Mouse (Mus musculus) left cerebral cortex, postnatal 14 days (tissue): ENCODE measurements around the gene Prss22. TPM values are rescaled to one million over a fixed set of nuclear protein-coding genes. Genes with fewer than 3 reads are reported as not detected.
A peak's percentile ranks its signal among the peaks of the same experiment; 100 is the strongest.

Experiments used
- DNase-seq, 2 experiments: peaks; one replicate each; pipeline ENCODE4 v3.0.0; 2021 to 2022; ENCODE audit warnings: low spot score in 2 of 2, mixed read lengths in 1 of 2
- intact Hi-C: fragments of 180-260 bp; cut with DNase I; formaldehyde crosslinking; loops from one replicate; pipeline ENCODE4 v1.15.1; 2025
- total RNA-seq, 2 experiments: library from RNA; stranded (reverse); gene quantifications; 2 replicates each; pipeline ENCODE4 v1.2.3; 2021

Gene Prss22
- total RNA-seq, 2 experiments from 2014 or later: 1.8 to 2.2 TPM

GRCm38 (mm10) chr17:24004071-24004665 is 6.3 kb upstream of the Prss22 start:
- DNase-seq: no peak
- intact Hi-C loops: no loop called here

DNA sequence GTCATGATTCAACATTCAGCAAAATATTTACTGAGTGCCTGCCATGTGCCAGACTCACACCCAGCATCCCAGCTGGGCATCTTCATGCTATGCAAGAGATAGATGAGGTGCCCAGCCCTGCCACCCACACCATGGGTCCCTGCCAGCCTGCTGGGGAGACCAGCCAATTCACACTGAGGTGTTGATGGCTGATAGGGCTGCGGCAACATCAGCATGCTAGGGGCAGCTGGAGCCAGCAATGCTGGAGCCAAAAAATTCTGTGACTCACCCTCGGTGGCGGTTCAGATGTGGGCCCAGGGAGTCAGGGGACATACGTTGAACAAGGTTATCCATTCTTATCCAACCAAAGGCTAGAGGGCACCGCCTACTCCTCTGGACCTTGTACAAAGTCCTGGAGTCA is 2.5 kb upstream of the Prss22 start:
- peak; percentile 69 to 94 for DNase-seq
- intact Hi-C loops: no loop called here

DNA sequence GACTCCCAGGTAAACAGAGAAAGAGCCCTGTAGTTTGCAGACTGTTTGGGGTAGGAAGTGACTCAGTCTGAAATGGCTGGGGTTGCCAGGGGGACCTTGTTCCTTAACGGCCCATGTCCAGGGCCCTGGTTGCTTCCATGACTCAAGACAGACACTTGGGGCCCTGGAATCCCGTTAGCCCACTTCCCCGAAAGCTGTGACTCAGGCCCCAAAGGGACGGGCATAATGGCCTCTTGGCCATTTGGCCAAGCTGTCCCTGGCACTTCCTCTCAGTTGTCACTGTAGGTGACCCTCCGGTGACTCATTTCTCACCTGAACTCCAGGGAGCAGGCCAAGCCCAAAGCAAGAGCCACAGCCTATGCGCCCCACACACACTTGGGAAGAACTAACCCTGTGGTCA is 483 bp upstream of the Prss22 start:
- DNase-seq: no peak
- intact Hi-C loops: no loop called here

- DNase-seq: no peak
- intact Hi-C loops: no loop called here
Measured at GRCm38 (mm10) chr17:23995421-23995820, 2.5 kb downstream of the Prss22 start.

GRCm38 (mm10) chr17:23994667-23995066 is 3.2 kb downstream of the Prss22 start:
- peak in 1 of 2 experiments; percentile 12 for DNase-seq
- intact Hi-C loops: no loop called here

GRCm38 (mm10) chr17:23993559-23994428 is 4.1 kb downstream of the Prss22 start:
- peak; percentile 98 for DNase-seq
- intact Hi-C loops: no loop called here

GRCm38 (mm10) chr17:23992789-23993553 is 4.9 kb downstream of the Prss22 start:
- intact Hi-C loops: no loop called here

DNA sequence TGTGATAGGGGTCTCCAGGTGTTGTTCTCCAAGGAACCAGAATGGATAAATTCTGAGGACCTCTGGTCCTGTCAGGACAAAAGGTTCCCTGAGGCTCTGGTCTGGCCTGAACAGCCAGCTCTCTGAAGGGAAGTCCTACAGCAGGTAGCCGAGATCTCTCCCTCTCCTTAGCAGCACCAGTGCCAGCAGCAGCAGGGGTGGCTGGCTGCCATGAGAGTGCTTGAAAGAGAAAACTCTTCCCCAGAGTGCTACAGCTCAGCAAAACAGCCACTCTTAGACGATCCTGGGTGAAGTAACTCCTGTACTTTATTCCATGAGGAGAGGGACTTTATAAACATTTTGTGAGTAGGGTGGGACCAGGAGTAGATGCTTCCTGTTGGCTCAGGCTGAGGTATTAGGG is 8.1 kb downstream of the Prss22 start:
- intact Hi-C loops: no loop called here
- DNase-seq: peak in 1 of 2 experiments; percentile 45

More at GRCm38 (mm10) chr17:23992789-23993553, 4.9 kb downstream of the Prss22 start:
- DNase-seq: no peak

GRCm38 (mm10) chr17:23984989-23985388 is 12.9 kb downstream of the Prss22 start:
- no peak for DNase-seq

DNA sequence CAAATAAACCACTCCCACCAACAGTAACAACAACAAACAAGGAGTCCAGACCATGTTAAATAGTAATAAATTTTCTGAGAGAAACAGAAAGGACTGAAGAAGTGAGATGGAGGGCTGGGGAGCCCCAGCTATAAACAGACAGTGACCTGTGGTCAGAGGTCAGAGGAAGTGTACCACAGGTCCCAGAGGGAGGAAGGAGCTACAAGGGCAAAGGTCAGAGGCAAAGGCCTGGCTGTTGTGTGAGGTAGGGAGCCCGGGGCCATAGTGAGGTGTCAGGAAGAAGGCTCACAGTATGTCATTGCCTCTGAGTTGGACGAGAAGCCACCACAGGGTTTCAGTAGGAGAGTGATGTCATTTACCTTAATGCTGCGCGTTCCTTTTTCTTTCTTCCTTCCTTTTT is 15.0 kb downstream of the Prss22 start:
- no peak for DNase-seq
- intact Hi-C loops: no loop called here

More at GRCm38 (mm10) chr17:23984989-23985388, 12.9 kb downstream of the Prss22 start:
- intact Hi-C loops: no loop called here

GRCm38 (mm10) chr17:23980297-23980909 is 17.5 kb downstream of the Prss22 start, which contains the start of gene Prss30:
Gene Prss30 (minus strand): TSS chr17:23980566.
- DNase-seq: no peak
- intact Hi-C loops: no loop called here

DNA sequence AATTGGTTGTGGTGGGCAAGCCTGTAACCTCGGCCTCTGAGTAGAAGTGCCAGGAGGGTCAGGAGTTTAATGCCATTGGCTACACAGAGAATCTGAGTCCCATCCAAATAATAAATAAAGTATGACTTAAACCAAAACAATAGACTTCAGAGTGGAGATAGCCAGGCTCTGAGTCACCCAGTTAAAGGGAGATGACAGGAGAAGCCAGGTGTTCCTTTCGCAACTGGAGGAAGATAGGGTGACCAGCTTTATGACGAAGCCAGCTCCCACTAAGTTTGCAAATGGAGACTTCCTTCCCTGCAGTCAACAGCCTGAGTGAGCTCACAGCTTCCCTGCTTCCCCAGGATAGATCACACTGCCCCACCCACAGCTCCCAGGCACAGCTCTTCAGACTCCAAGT is 18.4 kb downstream of the Prss22 start:
- DNase-seq: no peak
- intact Hi-C loops: no loop called here

DNA sequence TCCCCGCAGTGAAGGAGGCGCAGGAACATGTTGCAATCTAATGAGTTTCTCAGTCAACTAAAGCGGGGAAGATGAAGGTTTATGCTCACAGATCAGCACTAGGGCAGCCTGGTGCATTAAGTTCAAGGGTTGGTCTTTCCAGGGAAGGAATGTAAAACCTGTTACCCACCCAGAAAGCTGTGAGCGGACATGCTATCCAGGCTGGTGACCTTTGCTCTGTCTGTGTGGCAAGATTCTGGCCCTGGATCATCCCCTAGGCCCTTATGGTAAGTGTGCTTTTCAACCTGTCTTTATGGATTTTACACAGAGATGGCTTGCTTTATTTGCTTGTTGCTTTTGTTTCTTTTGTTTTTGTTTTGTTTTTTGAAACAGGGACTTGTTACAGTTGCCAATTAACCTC is 21.2 kb downstream of the Prss22 start:
- intact Hi-C loops: no loop called here
- DNase-seq: no peak

DNA sequence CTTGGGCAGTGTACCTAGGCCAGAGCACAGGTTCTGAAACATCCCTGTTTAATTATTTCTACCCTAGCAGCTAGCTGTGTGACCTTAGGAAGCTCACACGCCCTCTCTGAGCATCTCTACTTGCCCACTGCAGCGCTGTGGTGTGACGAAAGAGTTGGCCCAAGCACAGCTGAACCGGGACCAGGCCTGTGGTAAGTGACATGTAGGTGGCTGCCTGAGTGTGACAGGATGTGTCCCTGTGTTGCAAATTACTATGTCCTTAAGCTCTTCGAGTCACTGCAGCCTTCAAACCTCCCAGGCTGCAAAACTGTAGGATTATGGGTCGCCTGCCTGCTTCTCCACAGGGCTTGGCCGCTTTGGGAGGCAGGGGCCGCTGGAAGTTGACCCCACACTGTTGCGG is 26.6 kb downstream of the Prss22 start:
- intact Hi-C loops: no loop called here

GRCm38 (mm10) chr17:23969231-23969630 is 28.7 kb downstream of the Prss22 start:
- peak; percentile 86 to 88 for DNase-seq
- intact Hi-C loops: loop anchor here (10.0 kb wide), 1 partner anchor 194 kb away; the partner anchor contains the start of gene Flywch1

More for the DNA sequence above, 26.6 kb downstream of the Prss22 start:
- DNase-seq: no peak

DNA sequence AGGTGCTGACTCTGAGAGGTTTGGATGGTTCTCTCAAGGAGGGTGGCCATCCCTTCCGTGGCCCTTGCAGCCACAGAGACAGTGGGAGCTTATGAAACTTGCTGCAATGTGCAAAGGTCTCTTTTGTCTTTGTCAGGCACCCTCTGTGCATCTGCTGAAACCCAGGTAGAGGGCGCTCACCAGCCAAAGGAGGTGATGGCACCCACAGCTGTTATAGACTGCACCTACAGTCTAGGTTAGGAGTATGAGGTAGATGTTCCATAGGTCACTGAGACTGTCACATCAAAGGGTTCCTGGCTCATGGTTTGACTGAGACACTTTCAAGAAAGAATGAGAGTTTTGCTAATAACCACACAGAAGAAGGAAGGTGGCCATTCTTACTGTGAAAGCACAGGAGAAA is 29.1 kb downstream of the Prss22 start:
- intact Hi-C loops: loop anchor here (10.0 kb wide), 1 partner anchor 194 kb away; the partner anchor contains the start of gene Flywch1
- no peak for DNase-seq

DNA sequence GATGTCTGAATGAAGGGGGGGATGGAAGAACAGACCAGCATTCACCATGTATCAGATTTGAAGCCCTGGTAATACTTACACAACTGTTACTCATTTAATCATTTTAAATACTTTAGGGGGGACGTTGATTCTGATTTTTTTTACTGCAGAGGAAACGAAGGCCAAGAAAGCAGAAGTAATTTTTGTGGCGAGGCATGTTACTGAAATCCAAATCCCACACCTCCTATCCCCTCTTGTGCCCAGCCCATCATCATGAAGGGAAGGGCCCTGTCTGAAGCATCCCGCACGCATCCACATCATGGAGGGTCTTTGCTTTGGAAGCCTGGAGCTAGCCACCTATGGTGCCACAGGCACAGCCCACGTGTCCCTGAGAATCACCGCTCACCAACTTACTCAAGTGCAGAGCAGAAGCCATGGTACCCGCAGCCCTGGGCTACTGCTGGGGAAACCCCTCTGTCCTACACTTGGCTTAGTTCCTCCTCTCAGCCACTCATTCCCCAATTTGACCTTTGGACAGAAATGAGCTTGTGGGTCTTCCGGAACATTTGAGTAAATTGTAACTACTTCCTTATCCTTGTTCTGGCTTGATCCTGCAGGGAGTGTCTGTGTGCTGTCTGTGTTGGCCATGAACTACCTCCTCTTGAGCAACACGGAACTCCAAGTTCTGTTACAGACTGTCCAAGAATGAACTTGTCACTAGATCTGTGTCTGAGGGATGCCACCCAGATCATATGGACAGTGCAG is 31.1 kb downstream of the Prss22 start:
- no peak for DNase-seq
- intact Hi-C loops: loop anchor here (10.0 kb wide), 1 partner anchor 192 kb away; the partner anchor contains the start of gene Flywch1

GRCm38 (mm10) chr17:23965805-23966425 is 32.0 kb downstream of the Prss22 start:
- no peak for DNase-seq
- intact Hi-C loops: loop anchor here (10.0 kb wide), 1 partner anchor 191 kb away; the partner anchor contains the start of gene Flywch1
